Mouse (Mus musculus) hindbrain, embryonic 12.5 days (tissue): Measurements from ENCODE around the gene Patj. TPM values are rescaled to one million over a fixed set of nuclear protein-coding genes. Genes with fewer than 3 reads are reported as not detected.

Experiments
- ATAC-seq: fragments of 200-750 bp; cut with Nextera tagmentation; 2 replicates; pipeline ENCODE4 v1.8.0; 2017; ENCODE audit warnings: moderate TSS enrichment; ENCODE audit not compliant: low FRiP score
- H3K27ac ChIP-seq: fragments of 300-500 bp; sonication (generic); 2 replicates; pipeline ENCODE4 v1.5.1; 2016; ENCODE audit warnings: mild to moderate bottlenecking
- H3K27me3 ChIP-seq: fragments of 300-500 bp; sonication (generic); 2 replicates; pipeline ENCODE4 v1.6.1; 2016; ENCODE audit warnings: mild to moderate bottlenecking
- H3K36me3 ChIP-seq: fragments of 300-500 bp; sonication (generic); 2 replicates; pipeline ENCODE4 v1.6.1; 2016; ENCODE audit warnings: mild to moderate bottlenecking
- H3K4me1 ChIP-seq: fragments of 300-500 bp; sonication (generic); 2 replicates; pipeline ENCODE4 v1.6.1; 2016
- H3K4me2 ChIP-seq: fragments of 300-500 bp; sonication (generic); replicated peaks from 2 replicates; pipeline ENCODE4 v1.6.1; 2016; ENCODE audit warnings: mild to moderate bottlenecking
- H3K4me3 ChIP-seq: fragments of 300-500 bp; sonication (generic); 2 replicates; pipeline ENCODE4 v1.5.1; 2016; ENCODE audit warnings: mild to moderate bottlenecking
- H3K9ac ChIP-seq: fragments of 300-500 bp; sonication (generic); 2 replicates; pipeline ENCODE4 v1.6.1; 2016; ENCODE audit warnings: mild to moderate bottlenecking, moderate library complexity
- H3K9me3 ChIP-seq: fragments of 300-500 bp; sonication (generic); replicated peaks from 2 replicates; pipeline ENCODE4 v1.6.1; 2016; ENCODE audit warnings: mild to moderate bottlenecking
- WGBS: fragments of 180-500 bp; shearing (Covaris S2); methylation state at CpG from one replicate; pipeline ENCODE4 v1.1.7; 2016; 5-methylcytosine and 5-hydroxymethylcytosine counted together
- polyA plus RNA-seq: library from polyadenylated mRNA; unstranded; fragments of >200 nt; fragmentation: Nextera tagmentation; extraction: Ambion mirVana; gene quantifications from 2 replicates; pipeline ENCODE4 v1.2.1, GENCODE M21; 2016

Gene Patj
- 14.9 and 16.1 TPM in 2 replicates for polyA plus RNA-seq

DNA sequence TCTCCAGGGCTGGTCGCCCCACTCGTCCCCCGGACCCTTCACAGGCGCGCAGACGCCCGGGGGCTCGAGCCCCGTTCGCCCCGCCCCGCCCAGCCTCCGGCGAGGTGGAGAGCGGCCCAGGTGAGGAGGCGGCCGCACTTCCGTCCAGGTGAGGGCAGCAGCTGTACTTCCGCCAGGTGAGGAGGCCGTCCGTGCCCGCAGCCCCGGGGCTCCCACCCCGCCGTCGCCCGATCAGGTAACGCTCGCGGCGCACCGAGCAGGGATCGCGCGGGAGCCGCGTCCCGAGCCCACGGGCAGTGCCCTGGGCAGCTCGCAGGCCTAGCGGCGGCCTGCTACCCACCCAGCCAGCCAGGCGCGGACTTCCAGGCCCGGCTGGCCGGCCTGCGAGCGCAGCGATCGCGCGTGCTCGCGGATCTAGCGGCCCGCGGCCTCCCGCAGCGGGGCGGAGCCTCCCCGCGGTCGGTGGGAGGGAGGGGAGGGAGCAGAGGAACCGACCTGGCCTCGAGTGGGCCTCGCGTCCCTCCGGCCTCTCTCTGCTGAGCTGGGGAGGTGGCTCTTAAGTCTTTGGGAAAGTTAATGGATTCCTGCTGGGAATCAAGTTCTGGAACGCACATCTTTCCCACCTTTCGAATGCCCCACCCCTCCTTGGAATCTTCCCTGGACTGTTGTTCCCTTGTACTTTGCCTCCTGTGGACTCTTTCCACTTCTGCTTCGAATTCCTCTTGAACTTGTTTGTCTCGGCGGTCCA lies at the start of gene Patj:
Gene Patj (plus strand): TSS at position 96 of the 748 bp plus-strand sequence.
- WGBS: 2% methylated on average over 67 of the region's 73 CpGs
- Histone ChIP-seq H3K36me3 (no peaks in the 10 kb centered on the region), H3K27ac (peak within 1 kb of the TSS; percentile 77), H3K4me1 (no peaks in the 10 kb centered on the region), H3K27me3 (no peaks in the 10 kb centered on the region), H3K9me3 (no peaks in the 10 kb centered on the region), H3K4me3 (peak within 1 kb of the TSS; percentile 69), H3K4me2 (peak within 1 kb of the TSS; percentile 85), H3K9ac (peak within 1 kb of the TSS; percentile 75)
- ATAC-seq: peak; percentile 89

DNA sequence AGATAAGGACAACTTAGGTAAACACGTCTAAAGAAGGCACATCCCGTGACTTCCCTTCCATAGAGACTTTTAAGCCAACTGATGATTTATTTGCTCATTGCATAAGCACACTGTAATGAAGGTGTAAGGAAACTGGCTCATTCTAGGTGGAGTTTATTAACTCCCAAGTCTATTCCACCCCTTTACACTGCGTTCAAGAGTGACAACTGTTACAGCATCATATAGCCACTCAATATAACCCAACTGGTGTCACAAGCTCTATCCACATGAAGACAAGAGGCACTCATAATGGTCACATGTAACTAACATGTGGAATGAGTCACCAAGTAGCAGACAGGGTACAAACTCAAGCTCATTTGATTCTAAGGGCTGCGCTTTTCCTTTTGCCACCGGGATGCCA lies 47.0 kb upstream of the Patj start:
- Histone ChIP-seq H3K4me3 (no peak overlapping the region), H3K4me1 (no peaks in the 10 kb centered on the region; the same call in 1 of the 2 replicates), H3K27me3 (no peaks in the 10 kb centered on the region), H3K36me3 (no peaks in the 10 kb centered on the region), H3K9me3 (no peaks in the 10 kb centered on the region), H3K4me2 (no peak overlapping the region), H3K27ac (no peak overlapping the region), H3K9ac (no peak overlapping the region)
- ATAC-seq: no peak
- WGBS: 90% methylated on average over 5 of the region's 5 CpGs

DNA sequence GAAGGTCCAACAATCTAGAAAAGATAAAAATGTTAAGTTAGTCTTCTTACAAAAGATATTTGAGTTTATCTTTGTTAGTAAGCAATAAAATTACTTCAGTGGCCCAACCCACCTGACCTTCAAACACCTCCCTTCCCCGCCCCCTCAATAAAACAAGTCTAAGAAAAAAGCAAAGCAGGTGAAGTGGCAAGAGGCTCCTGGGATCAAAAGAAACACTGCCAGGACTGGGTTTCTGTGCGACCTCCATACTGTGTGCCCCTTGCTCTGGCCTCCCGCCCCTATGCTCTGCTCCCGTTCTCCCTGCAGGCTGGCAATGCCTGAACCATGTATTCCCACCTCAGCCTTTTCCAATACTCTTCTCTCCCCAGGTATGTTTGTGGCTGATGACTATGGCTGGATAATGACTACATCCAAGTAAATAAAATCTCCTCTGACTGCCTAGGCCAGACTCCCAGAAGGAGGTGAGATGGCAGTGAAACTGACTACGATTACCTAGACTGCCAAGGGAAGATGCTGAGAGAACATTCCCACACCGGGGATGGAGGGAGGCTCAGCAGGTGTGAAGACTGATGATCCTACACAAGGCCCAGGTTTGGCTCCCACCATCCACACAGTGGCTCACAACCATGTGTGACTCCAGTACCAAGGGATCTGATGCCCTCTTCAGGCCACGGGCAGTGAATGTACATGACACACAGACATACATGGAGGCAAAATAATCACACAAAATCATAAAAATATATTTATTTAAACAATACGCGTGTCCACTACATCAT lies 37.4 kb upstream of the Patj start:
- H3K27ac ChIP-seq: no peak overlapping the region
- peaks cover 38% of the 10 kb centered on the region for H3K36me3 ChIP-seq
- H3K4me1 ChIP-seq: no peaks in the 10 kb centered on the region
- H3K27me3 ChIP-seq: no peaks in the 10 kb centered on the region
- H3K4me2 ChIP-seq: no peak overlapping the region
- ATAC-seq: no peak
- H3K4me3 ChIP-seq: no peak overlapping the region
- no peaks in the 10 kb centered on the region for H3K9me3 ChIP-seq
- no peak overlapping the region for H3K9ac ChIP-seq
- WGBS: 95% methylated on average over 9 of the region's 9 CpGs

- no peak overlapping the region for H3K4me3 ChIP-seq
- no peak overlapping the region for H3K27ac ChIP-seq
- H3K27me3 ChIP-seq: no peaks in the 10 kb centered on the region
- H3K36me3 ChIP-seq: 0 out of 2 replicates have a peak, but pooled peaks cover 16% of the 10 kb centered on the region
- WGBS: 60% methylated on average over 4 of the region's 4 CpGs
- no peak for ATAC-seq
- no peak overlapping the region for H3K9ac ChIP-seq
- H3K4me1 ChIP-seq: no peaks in the 10 kb centered on the region
- no peak overlapping the region for H3K4me2 ChIP-seq
- no peaks in the 10 kb centered on the region for H3K9me3 ChIP-seq
These were observed 20.2 kb upstream of the Patj start for GRCm38 (mm10) chr4:98375401-98375800.

DNA sequence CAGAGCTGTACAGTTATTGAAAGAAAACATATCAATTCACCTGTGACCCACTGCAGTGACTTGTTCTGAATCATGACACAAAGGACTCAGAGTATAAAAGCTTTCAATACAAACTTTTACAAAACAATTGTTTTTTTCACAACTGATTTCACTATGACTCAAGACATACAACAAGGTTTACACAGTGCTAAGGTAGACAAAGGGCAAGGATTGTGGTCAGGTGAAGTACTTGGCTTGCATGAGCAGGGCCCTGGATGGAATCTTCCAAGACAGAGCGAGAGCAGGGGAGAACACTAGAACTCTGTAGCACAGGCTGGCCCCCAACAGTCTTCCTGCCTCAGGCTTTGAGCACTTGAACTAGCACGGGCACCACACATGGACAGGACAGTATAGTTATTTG lies 18.6 kb upstream of the Patj start:
- Histone ChIP-seq H3K4me1 (peaks cover 7% of the 10 kb centered on the region; the same call in 1 of the 2 replicates), H3K36me3 (0 out of 2 replicates have a peak, but pooled peaks cover 14% of the 10 kb centered on the region), H3K9ac (no peak overlapping the region), H3K9me3 (no peaks in the 10 kb centered on the region), H3K4me3 (no peak overlapping the region), H3K27me3 (no peaks in the 10 kb centered on the region), H3K4me2 (no peak overlapping the region), H3K27ac (no peak overlapping the region)
- WGBS: 95% methylated on average over 2 of the region's 2 CpGs
- ATAC-seq: no peak

DNA sequence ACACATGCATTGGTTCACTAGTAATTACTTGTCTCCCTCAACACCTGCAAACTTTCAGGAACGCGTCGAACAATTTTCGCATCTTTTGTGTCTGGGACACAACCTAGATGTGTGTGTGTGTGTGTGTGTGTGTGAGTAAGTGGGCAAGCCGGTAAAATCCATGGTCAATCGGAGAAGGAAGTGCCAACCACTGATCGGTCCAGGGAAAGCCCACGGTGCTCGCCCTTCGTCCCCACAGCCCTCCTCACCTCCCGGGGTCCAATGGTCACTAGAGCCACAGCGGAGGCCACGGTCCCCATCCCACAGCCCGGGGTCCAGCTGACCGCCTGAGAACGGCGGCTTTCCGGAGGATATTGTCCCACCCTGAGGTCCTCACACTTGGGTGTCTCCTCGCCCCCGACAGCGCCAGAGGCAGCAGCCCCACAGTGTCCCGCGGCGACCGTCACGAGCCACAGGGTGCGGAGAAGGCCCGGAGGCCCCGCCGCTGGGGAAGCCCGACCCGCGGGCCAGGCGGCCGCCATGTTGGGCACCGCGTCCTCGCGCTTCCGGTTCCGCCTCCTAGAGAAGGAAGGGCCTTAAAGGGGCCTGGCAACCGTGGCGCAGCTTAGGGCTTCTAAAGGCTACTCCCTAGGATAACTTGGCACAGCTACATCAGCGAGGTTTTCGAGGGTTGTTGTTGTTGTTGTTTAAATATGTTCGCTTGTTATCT lies 12.7 kb upstream of the Patj start, which contains the start of gene Tm2d1:
Gene Tm2d1 (minus strand): TSS at position 591 of the 709 bp plus-strand sequence.
- H3K9me3 ChIP-seq: no peaks in the 10 kb centered on the region
- under 1% methylated on average over 46 of the region's 46 CpGs for WGBS
- peak; percentile 98 for ATAC-seq
- peak within 1 kb of the TSS; percentile 71; the same call in 1 of the 2 replicates for H3K27ac ChIP-seq
- H3K27me3 ChIP-seq: peaks cover 5% of the 10 kb centered on the region; the same call in 1 of the 2 replicates
- H3K4me2 ChIP-seq: peak within 1 kb of the TSS; percentile 59
- peak within 1 kb of the TSS; percentile 94 for H3K9ac ChIP-seq
- H3K4me1 ChIP-seq: peaks cover 10% of the 10 kb centered on the region; the same call in 1 of the 2 replicates
- H3K36me3 ChIP-seq: 0 out of 2 replicates have a peak, but pooled peaks cover 14% of the 10 kb centered on the region
- peak within 1 kb of the TSS; percentile 95 for H3K4me3 ChIP-seq

DNA sequence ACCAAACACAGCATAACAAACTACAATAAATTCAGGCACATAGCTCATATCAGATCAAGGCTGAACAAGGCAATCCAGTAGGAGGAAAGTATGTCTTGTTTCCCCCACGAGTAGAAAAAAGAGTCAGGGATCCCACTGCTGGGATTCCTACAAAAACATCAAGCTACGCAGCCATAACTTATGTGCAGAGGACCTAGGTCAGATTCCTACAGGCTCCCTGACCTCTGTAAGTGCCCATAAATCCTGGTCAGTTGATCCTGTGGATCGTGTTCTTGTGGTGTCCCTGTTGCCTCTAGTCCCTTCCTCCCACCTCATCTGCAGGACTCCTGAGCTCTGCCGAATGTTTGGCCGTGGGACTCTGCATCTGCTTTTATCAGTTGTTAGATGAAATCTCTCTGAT lies 10.5 kb upstream of the Patj start:
- H3K27ac ChIP-seq: no peak overlapping the region
- no peaks in the 10 kb centered on the region for H3K36me3 ChIP-seq
- 68% methylated on average over 5 of the region's 5 CpGs for WGBS
- H3K9me3 ChIP-seq: no peaks in the 10 kb centered on the region
- H3K9ac ChIP-seq: no peak overlapping the region
- H3K4me1 ChIP-seq: peaks cover 10% of the 10 kb centered on the region; the same call in 1 of the 2 replicates
- peaks cover 5% of the 10 kb centered on the region; the same call in 1 of the 2 replicates for H3K27me3 ChIP-seq
- no peak for ATAC-seq
- no peak overlapping the region for H3K4me2 ChIP-seq
- H3K4me3 ChIP-seq: no peak overlapping the region

DNA sequence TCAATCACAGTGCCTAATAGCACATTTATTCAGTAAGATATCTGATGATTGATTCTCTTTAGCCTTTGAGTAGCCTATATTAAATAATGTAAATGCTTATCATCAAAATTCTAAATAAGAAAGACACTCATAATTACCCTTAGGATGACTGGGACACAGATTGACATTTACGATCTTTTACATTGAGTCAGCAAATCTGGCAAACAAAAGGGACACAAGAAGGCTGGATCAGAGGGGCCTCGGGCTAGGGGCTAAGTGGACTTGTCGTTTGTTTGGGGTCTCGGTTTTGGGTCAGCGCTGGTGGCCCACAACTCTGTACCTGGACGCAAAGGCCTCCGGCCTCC lies 267 bp upstream of the Patj start:
- WGBS: 2% methylated on average over 7 of the region's 7 CpGs
- Histone ChIP-seq H3K4me3 (peak overlapping the region; percentile 69), H3K27ac (peak overlapping the region; percentile 77), H3K4me1 (no peaks in the 10 kb centered on the region), H3K9ac (peak overlapping the region; percentile 75), H3K36me3 (no peaks in the 10 kb centered on the region), H3K4me2 (peak overlapping the region; percentile 85), H3K27me3 (no peaks in the 10 kb centered on the region), H3K9me3 (no peaks in the 10 kb centered on the region)
- ATAC-seq: no peak; the same call in 1 of the 2 replicates

GRCm38 (mm10) chr4:98400926-98401583 lies 5.5 kb downstream of the Patj start:
- H3K4me3 ChIP-seq: no peak overlapping the region
- no peaks in the 10 kb centered on the region for H3K4me1 ChIP-seq
- H3K36me3 ChIP-seq: no peaks in the 10 kb centered on the region
- no peak for ATAC-seq
- no peaks in the 10 kb centered on the region for H3K27me3 ChIP-seq
- H3K9ac ChIP-seq: no peak overlapping the region
- no peaks in the 10 kb centered on the region for H3K9me3 ChIP-seq
- 47% methylated on average over 6 of the region's 6 CpGs for WGBS
- no peak overlapping the region for H3K27ac ChIP-seq
- no peak overlapping the region for H3K4me2 ChIP-seq

DNA sequence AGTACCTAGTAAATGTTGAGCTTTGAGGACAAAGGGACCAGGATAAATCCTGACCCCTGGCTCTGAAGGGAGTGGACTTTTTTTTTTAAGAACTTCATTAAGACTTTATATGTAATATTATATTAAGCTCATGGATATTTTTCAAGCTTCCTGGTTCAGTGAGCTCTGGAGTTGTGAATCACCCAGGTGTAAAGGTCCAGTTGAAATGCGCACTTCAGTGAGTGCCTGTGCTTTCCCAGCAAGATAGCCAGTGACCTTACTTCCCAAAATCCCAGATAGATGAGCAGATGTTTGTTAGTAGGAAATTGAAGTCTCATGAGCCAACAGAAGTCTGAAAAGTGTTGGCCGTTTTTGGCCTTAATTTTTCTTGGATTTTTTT lies 6.0 kb downstream of the Patj start:
- Histone ChIP-seq H3K4me1 (no peaks in the 10 kb centered on the region), H3K27ac (no peak overlapping the region), H3K36me3 (no peaks in the 10 kb centered on the region), H3K27me3 (no peaks in the 10 kb centered on the region), H3K4me3 (no peak overlapping the region), H3K9ac (no peak overlapping the region), H3K9me3 (no peaks in the 10 kb centered on the region), H3K4me2 (no peak overlapping the region)
- no peak for ATAC-seq
- 77% methylated on average over 2 of the region's 2 CpGs for WGBS

DNA sequence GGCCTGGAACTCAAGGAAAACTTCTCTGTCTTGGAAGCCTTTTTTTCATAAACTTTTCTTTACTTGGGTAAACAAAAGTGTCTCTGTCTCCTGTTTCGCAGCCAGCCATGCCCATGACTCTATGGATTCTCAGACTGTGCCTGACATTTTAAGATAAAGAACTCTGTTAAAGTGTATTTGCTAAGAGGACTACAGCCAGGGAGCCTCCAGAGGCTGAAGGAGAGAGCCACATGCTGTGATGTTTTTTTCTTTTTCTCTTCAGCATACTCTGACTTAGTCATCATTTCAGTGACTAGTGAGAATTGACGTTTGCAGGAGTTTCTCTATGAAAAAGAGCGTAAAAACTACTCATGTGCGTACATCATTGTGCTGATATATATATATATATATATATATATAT lies 7.9 kb downstream of the Patj start:
- 81% methylated on average over 4 of the region's 4 CpGs for WGBS
- H3K27ac ChIP-seq: no peak overlapping the region
- H3K9me3 ChIP-seq: no peaks in the 10 kb centered on the region
- no peak overlapping the region for H3K4me3 ChIP-seq
- no peak for ATAC-seq
- H3K9ac ChIP-seq: no peak overlapping the region
- no peaks in the 10 kb centered on the region for H3K27me3 ChIP-seq
- no peak overlapping the region for H3K4me2 ChIP-seq
- H3K36me3 ChIP-seq: no peaks in the 10 kb centered on the region
- H3K4me1 ChIP-seq: no peaks in the 10 kb centered on the region
